Mouse (Mus musculus): Measurements from ENCODE around the gene Fkbp2. TPM values are rescaled to one million over a fixed set of nuclear protein-coding genes. Genes with fewer than 3 reads are reported as not detected.

Fkbp2 gene
- total RNA-seq, 1 experiment = 51.0 TPM

DNA sequence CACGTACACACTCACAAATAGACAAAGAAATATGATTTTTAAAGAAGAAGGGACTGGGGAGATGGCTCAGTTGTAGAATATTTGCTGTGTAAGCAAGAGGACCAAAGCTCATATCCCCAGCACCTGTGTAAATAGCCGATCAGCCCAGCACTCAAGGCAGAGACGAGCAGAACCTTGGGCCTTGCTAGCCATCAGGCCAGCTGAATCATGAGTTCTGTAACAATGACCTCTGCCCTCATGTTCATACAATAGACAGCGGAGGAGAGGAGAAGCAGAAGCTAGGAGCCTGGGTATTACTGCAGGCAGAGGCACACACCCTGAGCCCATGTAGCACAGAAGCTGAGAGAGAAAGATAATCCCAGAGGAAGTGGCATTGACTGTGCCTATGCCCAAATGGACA is 32.1 kb upstream of the Fkbp2 start:
- H3K9me3 ChIP-seq (ENCODE audit: control insufficient read depth, insufficient read depth, low read depth, low read length) = no peaks in the 10 kb centered on the region
- no peak overlapping the region for H3K27ac ChIP-seq (ENCODE audit: insufficient read depth, low read depth, low read length, poor library complexity, severe bottlenecking)
- no peak for DNase-seq (ENCODE audit: low read depth, low spot score)
- in situ Hi-C loops (cut with MboI; ENCODE audit: low sequenced_read_pairs in 2 of 2, unreplicated experiment in 2 of 2) = no loop called here
- TF ChIP-seq ZC3H11A (IDR thresholded peaks at IDR 0.05; ENCODE audit: borderline replicate concordance, low read depth, low read length) (no peak), HCFC1 (IDR thresholded peaks at IDR 0.05; ENCODE audit: borderline replicate concordance, insufficient read depth, low read length) (no peak), CHD2 (IDR thresholded peaks at IDR 0.05; ENCODE audit: low read depth, low read length) (no peak), ZNF384 (IDR thresholded peaks at IDR 0.05; ENCODE audit: low read depth, low read length) (no peak), MAFK (IDR thresholded peaks at IDR 0.05; ENCODE audit: insufficient read depth, low read depth, low read length) (no peak)
- H3K36me3 ChIP-seq (ENCODE audit: control insufficient read depth, insufficient read depth, low read length, poor library complexity, severe bottlenecking) = no peaks in the 10 kb centered on the region
- H3K9ac ChIP-seq (ENCODE audit: insufficient read depth, low read depth, low read length, poor library complexity, severe bottlenecking) = no peak overlapping the region
- H3K4me3 ChIP-seq (ENCODE audit: insufficient read depth in 1 of 2, low read depth in 1 of 2, low read length in 2 of 2, poor library complexity in 1 of 2, severe bottlenecking in 1 of 2) = no peak overlapping the region
- no peaks in the 10 kb centered on the region for H3K4me1 ChIP-seq (ENCODE audit: control insufficient read depth in 2 of 2, insufficient read depth in 2 of 2, low read length in 2 of 2, poor library complexity in 1 of 2)

- DNase-seq (ENCODE audit: low read depth, low spot score) = no peak
- Histone ChIP-seq H3K4me3 (ENCODE audit: insufficient read depth in 1 of 2, low read depth in 1 of 2, low read length in 2 of 2, poor library complexity in 1 of 2, severe bottlenecking in 1 of 2) (no peak overlapping the region), H3K4me1 (ENCODE audit: control insufficient read depth in 2 of 2, insufficient read depth in 2 of 2, low read length in 2 of 2, poor library complexity in 1 of 2) (no peaks in the 10 kb centered on the region), H3K9me3 (ENCODE audit: control insufficient read depth, insufficient read depth, low read depth, low read length) (no peaks in the 10 kb centered on the region), H3K9ac (ENCODE audit: insufficient read depth, low read depth, low read length, poor library complexity, severe bottlenecking) (no peak overlapping the region), H3K27ac (ENCODE audit: insufficient read depth, low read depth, low read length, poor library complexity, severe bottlenecking) (no peak overlapping the region), H3K36me3 (ENCODE audit: control insufficient read depth, insufficient read depth, low read length, poor library complexity, severe bottlenecking) (no peaks in the 10 kb centered on the region)
- TF ChIP-seq ZC3H11A (IDR thresholded peaks at IDR 0.05; ENCODE audit: borderline replicate concordance, low read depth, low read length) (no peak), ZNF384 (IDR thresholded peaks at IDR 0.05; ENCODE audit: low read depth, low read length) (no peak), HCFC1 (IDR thresholded peaks at IDR 0.05; ENCODE audit: borderline replicate concordance, insufficient read depth, low read length) (no peak), CHD2 (IDR thresholded peaks at IDR 0.05; ENCODE audit: low read depth, low read length) (no peak), MAFK (IDR thresholded peaks at IDR 0.05; ENCODE audit: insufficient read depth, low read depth, low read length) (no peak)
- in situ Hi-C loops (cut with MboI; ENCODE audit: low sequenced_read_pairs in 2 of 2, unreplicated experiment in 2 of 2) = no loop called here
Measured at GRCm38 (mm10) chr19:7006892-7007593, 26.7 kb upstream of the Fkbp2 start.

GRCm38 (mm10) chr19:6999360-7000063 is 19.2 kb upstream of the Fkbp2 start:
- no peak for TF ChIP-seq ZNF384 (IDR thresholded peaks at IDR 0.05; ENCODE audit: low read depth, low read length)
- TF ChIP-seq CHD2 (IDR thresholded peaks at IDR 0.05; ENCODE audit: low read depth, low read length) = no peak
- TF ChIP-seq MAFK (IDR thresholded peaks at IDR 0.05; ENCODE audit: insufficient read depth, low read depth, low read length) = no peak
- no peak for TF ChIP-seq ZC3H11A (IDR thresholded peaks at IDR 0.05; ENCODE audit: borderline replicate concordance, low read depth, low read length)
- TF ChIP-seq HCFC1 (IDR thresholded peaks at IDR 0.05; ENCODE audit: borderline replicate concordance, insufficient read depth, low read length) = no peak
- no peak overlapping the region for H3K9ac ChIP-seq (ENCODE audit: insufficient read depth, low read depth, low read length, poor library complexity, severe bottlenecking)
- no peak for DNase-seq (ENCODE audit: low read depth, low spot score)
- no peak overlapping the region for H3K4me3 ChIP-seq (ENCODE audit: insufficient read depth in 1 of 2, low read depth in 1 of 2, low read length in 2 of 2, poor library complexity in 1 of 2, severe bottlenecking in 1 of 2)
- H3K36me3 ChIP-seq (ENCODE audit: control insufficient read depth, insufficient read depth, low read length, poor library complexity, severe bottlenecking) = peaks cover 13% of the 10 kb centered on the region
- no peak overlapping the region for H3K27ac ChIP-seq (ENCODE audit: insufficient read depth, low read depth, low read length, poor library complexity, severe bottlenecking)
- no peaks in the 10 kb centered on the region for H3K9me3 ChIP-seq (ENCODE audit: control insufficient read depth, insufficient read depth, low read depth, low read length)
- in situ Hi-C loops (cut with MboI; ENCODE audit: low sequenced_read_pairs in 2 of 2, unreplicated experiment in 2 of 2) = no loop called here
- peaks cover 0 to 12% of the 10 kb centered on the region in 2 experiments; a peak in 1 of 4 replicates for H3K4me1 ChIP-seq (ENCODE audit: control insufficient read depth in 2 of 2, insufficient read depth in 2 of 2, low read length in 2 of 2, poor library complexity in 1 of 2)

- Histone ChIP-seq H3K4me3 (ENCODE audit: insufficient read depth in 1 of 2, low read depth in 1 of 2, low read length in 2 of 2, poor library complexity in 1 of 2, severe bottlenecking in 1 of 2) (no peak overlapping the region), H3K36me3 (ENCODE audit: control insufficient read depth, insufficient read depth, low read length, poor library complexity, severe bottlenecking) (peaks cover 13% of the 10 kb centered on the region), H3K9ac (ENCODE audit: insufficient read depth, low read depth, low read length, poor library complexity, severe bottlenecking) (no peak overlapping the region), H3K27ac (ENCODE audit: insufficient read depth, low read depth, low read length, poor library complexity, severe bottlenecking) (no peak overlapping the region), H3K9me3 (ENCODE audit: control insufficient read depth, insufficient read depth, low read depth, low read length) (no peaks in the 10 kb centered on the region), H3K4me1 (ENCODE audit: control insufficient read depth in 2 of 2, insufficient read depth in 2 of 2, low read length in 2 of 2, poor library complexity in 1 of 2) (peaks cover 0 to 18% of the 10 kb centered on the region in 2 experiments; a peak in 1 of 4 replicates)
- in situ Hi-C loops (cut with MboI; ENCODE audit: low sequenced_read_pairs in 2 of 2, unreplicated experiment in 2 of 2) = no loop called here
- no peak for DNase-seq (ENCODE audit: low read depth, low spot score)
- TF ChIP-seq CHD2 (IDR thresholded peaks at IDR 0.05; ENCODE audit: low read depth, low read length) = no peak
- TF ChIP-seq MAFK (IDR thresholded peaks at IDR 0.05; ENCODE audit: insufficient read depth, low read depth, low read length) = no peak
- TF ChIP-seq ZNF384 (IDR thresholded peaks at IDR 0.05; ENCODE audit: low read depth, low read length) = no peak
- no peak for TF ChIP-seq ZC3H11A (IDR thresholded peaks at IDR 0.05; ENCODE audit: borderline replicate concordance, low read depth, low read length)
- TF ChIP-seq HCFC1 (IDR thresholded peaks at IDR 0.05; ENCODE audit: borderline replicate concordance, insufficient read depth, low read length) = no peak
Measured at GRCm38 (mm10) chr19:6997721-6998290, 17.5 kb upstream of the Fkbp2 start.

All from ES-E14 (cell line).